Mouse (Mus musculus): ENCODE data around the gene Rrad. TPM values are rescaled to one million over a fixed set of nuclear protein-coding genes. Genes with fewer than 3 reads are reported as not detected.
"Not testable (repeated sequence)": the region's sequence is repeated elsewhere in the genome, so short reads cannot be mapped to it uniquely, and the experiment has no call there.

The Rrad gene
- not detected in 2 replicates for polyA plus RNA-seq (2012; ENCODE audit: insufficient read depth, insufficient read length, low replicate concordance, missing spikeins)

GRCm38 (mm10) chr8:104630981-104631663, at the start of gene Rrad:
Gene Rrad, minus strand, starts transcription at chr8:104631327.
- Histone ChIP-seq H3K4me1 (ENCODE audit: control insufficient read depth, insufficient read depth, low read length) (peaks cover 14% of the 10 kb centered on the region), H3K27ac (ENCODE audit: insufficient read depth, low read depth, low read length) (no peak within 1 kb of the TSS), H3K4me3 (ENCODE audit: insufficient read depth, low read depth, low read length) (peak within 1 kb of the TSS; percentile 26)
- 1% methylated on average over 28 of the region's 28 CpGs for WGBS
- TF ChIP-seq CTCF (IDR thresholded peaks at IDR 0.05; ENCODE audit: insufficient read depth, low read depth, low read length): no peak
- no peak for TF ChIP-seq POLR2A (IDR thresholded peaks at IDR 0.05; ENCODE audit: insufficient read depth, low read depth, low read length)

GRCm38 (mm10) chr8:104655614-104656013, 24.5 kb upstream of the Rrad start:
- Histone ChIP-seq H3K27ac (ENCODE audit: insufficient read depth, low read depth, low read length) (no peak overlapping the region), H3K4me3 (ENCODE audit: insufficient read depth, low read depth, low read length) (no peak overlapping the region), H3K4me1 (ENCODE audit: control insufficient read depth, insufficient read depth, low read length) (no peaks in the 10 kb centered on the region)
- 81% methylated on average over 4 of the region's 4 CpGs for WGBS
- no peak for TF ChIP-seq POLR2A (IDR thresholded peaks at IDR 0.05; ENCODE audit: insufficient read depth, low read depth, low read length)
- TF ChIP-seq CTCF (IDR thresholded peaks at IDR 0.05; ENCODE audit: insufficient read depth, low read depth, low read length): no peak

- H3K4me3 ChIP-seq (ENCODE audit: insufficient read depth, low read depth, low read length): no peak overlapping the region
Measured at GRCm38 (mm10) chr8:104654984-104655383, 23.9 kb upstream of the Rrad start.

GRCm38 (mm10) chr8:104644187-104644586, 13.1 kb upstream of the Rrad start:
- not testable (repeated sequence) for H3K27ac ChIP-seq (ENCODE audit: insufficient read depth, low read depth, low read length); H3K4me3 ChIP-seq (ENCODE audit: insufficient read depth, low read depth, low read length)
- 76% methylated on average over 3 of the region's 3 CpGs for WGBS
- peaks cover 14% of the 10 kb centered on the region for H3K4me1 ChIP-seq (ENCODE audit: control insufficient read depth, insufficient read depth, low read length)

More at GRCm38 (mm10) chr8:104654984-104655383, 23.9 kb upstream of the Rrad start:
- Histone ChIP-seq H3K27ac (ENCODE audit: insufficient read depth, low read depth, low read length) (no peak overlapping the region), H3K4me1 (ENCODE audit: control insufficient read depth, insufficient read depth, low read length) (no peaks in the 10 kb centered on the region)
- TF ChIP-seq POLR2A (IDR thresholded peaks at IDR 0.05; ENCODE audit: insufficient read depth, low read depth, low read length) (no peak), CTCF (IDR thresholded peaks at IDR 0.05; ENCODE audit: insufficient read depth, low read depth, low read length) (peak; percentile 34; the same call in 1 of the 2 replicates)
- WGBS: under 1% methylated on average over 3 of the region's 3 CpGs

- peak overlapping the region; percentile 81; the same call in 1 of the 2 replicates for H3K27ac ChIP-seq (ENCODE audit: insufficient read depth, low read depth, low read length)
- peak overlapping the region; percentile 77 for H3K4me3 ChIP-seq (ENCODE audit: insufficient read depth, low read depth, low read length)
- TF ChIP-seq CTCF (IDR thresholded peaks at IDR 0.05; ENCODE audit: insufficient read depth, low read depth, low read length) (no peak), POLR2A (IDR thresholded peaks at IDR 0.05; ENCODE audit: insufficient read depth, low read depth, low read length) (no peak)
- peaks cover 14% of the 10 kb centered on the region for H3K4me1 ChIP-seq (ENCODE audit: control insufficient read depth, insufficient read depth, low read length)
- WGBS: 68% methylated on average over 6 of the region's 6 CpGs
Measured at GRCm38 (mm10) chr8:104642324-104642654, 11.2 kb upstream of the Rrad start.

- peak within 1 kb of the TSS; percentile 81 for H3K27ac ChIP-seq (ENCODE audit: insufficient read depth, low read depth, low read length)
- TF ChIP-seq CTCF (IDR thresholded peaks at IDR 0.05; ENCODE audit: insufficient read depth, low read depth, low read length): no peak
- peak; percentile 82 for TF ChIP-seq POLR2A (IDR thresholded peaks at IDR 0.05; ENCODE audit: insufficient read depth, low read depth, low read length)
- whole genome bisulfite sequencing: under 1% methylated on average over 66 of the region's 66 CpGs
- H3K4me3 ChIP-seq (ENCODE audit: insufficient read depth, low read depth, low read length): peak within 1 kb of the TSS; percentile 77
- peaks cover 14% of the 10 kb centered on the region for H3K4me1 ChIP-seq (ENCODE audit: control insufficient read depth, insufficient read depth, low read length)
Measured at GRCm38 (mm10) chr8:104641426-104642323, 10.5 kb upstream of the Rrad start, which contains the start of gene Ciao2b. Gene Ciao2b, minus strand, starts transcription at chr8:104641965.

GRCm38 (mm10) chr8:104640831-104641370, 9.8 kb upstream of the Rrad start:
- TF ChIP-seq POLR2A (IDR thresholded peaks at IDR 0.05; ENCODE audit: insufficient read depth, low read depth, low read length) (no peak), CTCF (IDR thresholded peaks at IDR 0.05; ENCODE audit: insufficient read depth, low read depth, low read length) (no peak)
- H3K4me3 ChIP-seq (ENCODE audit: insufficient read depth, low read depth, low read length): peak overlapping the region; percentile 77
- peaks cover 14% of the 10 kb centered on the region for H3K4me1 ChIP-seq (ENCODE audit: control insufficient read depth, insufficient read depth, low read length)
- no peak overlapping the region for H3K27ac ChIP-seq (ENCODE audit: insufficient read depth, low read depth, low read length)
- 10% methylated on average over 25 of the region's 25 CpGs for WGBS

GRCm38 (mm10) chr8:104640241-104640640, 9.1 kb upstream of the Rrad start:
- WGBS: 84% methylated on average over 7 of the region's 7 CpGs
- H3K4me3 ChIP-seq (ENCODE audit: insufficient read depth, low read depth, low read length): no peak overlapping the region
- TF ChIP-seq CTCF (IDR thresholded peaks at IDR 0.05; ENCODE audit: insufficient read depth, low read depth, low read length) (no peak), POLR2A (IDR thresholded peaks at IDR 0.05; ENCODE audit: insufficient read depth, low read depth, low read length) (no peak)
- no peak overlapping the region for H3K27ac ChIP-seq (ENCODE audit: insufficient read depth, low read depth, low read length)
- H3K4me1 ChIP-seq (ENCODE audit: control insufficient read depth, insufficient read depth, low read length): peaks cover 14% of the 10 kb centered on the region

- H3K4me3 ChIP-seq (ENCODE audit: insufficient read depth, low read depth, low read length): no peak overlapping the region
Measured at GRCm38 (mm10) chr8:104638010-104638409, 6.9 kb upstream of the Rrad start.

More at GRCm38 (mm10) chr8:104638010-104638409, 6.9 kb upstream of the Rrad start:
- H3K27ac ChIP-seq (ENCODE audit: insufficient read depth, low read depth, low read length): no peak overlapping the region
- peaks cover 14% of the 10 kb centered on the region for H3K4me1 ChIP-seq (ENCODE audit: control insufficient read depth, insufficient read depth, low read length)
- TF ChIP-seq CTCF (IDR thresholded peaks at IDR 0.05; ENCODE audit: insufficient read depth, low read depth, low read length) (no peak), POLR2A (IDR thresholded peaks at IDR 0.05; ENCODE audit: insufficient read depth, low read depth, low read length) (no peak)
- WGBS: 86% methylated on average over 6 of the region's 6 CpGs

Data from olfactory bulb, adult 2 months (tissue).